Mouse (Mus musculus) Patski (cell line): Measurements from ENCODE around the gene St7. TPM values are rescaled to one million over a fixed set of nuclear protein-coding genes. Genes with fewer than 3 reads are reported as not detected.

Experiments used
- ATAC-seq: fragments of 100-300 bp; one replicate; pipeline ENCODE4 v1.8.0; 2021
- CTCF ChIA-PET: fragments of 350-600 bp; sonication (Branson Sonifier 250); formaldehyde crosslinking; loops from one replicate; lab custom pipeline; 2022; ENCODE audit warnings: inconsistent platforms; lab: Charles Lee
- POLR2A ChIA-PET: fragments of 350-600 bp; sonication (Branson Sonifier 250); formaldehyde crosslinking; loops from one replicate; lab custom pipeline; 2022; ENCODE audit warnings: antibody characterized with exemption, inconsistent platforms; lab: Charles Lee
- DNase-seq: peaks from one replicate; pipeline ENCODE4 v3.0.0-alpha.2; 2011; ENCODE audit warnings: low read depth, low spot score
- H3K27me3 ChIP-seq: fragments of 371-371 bp; one replicate; pipeline ENCODE4 v1.5.1; 2021
- CTCF ChIP-seq: fragments of 100-300 bp; IDR thresholded peaks from one replicate; pipeline ENCODE4 v1.5.1; 2021
- in situ Hi-C: fragments of 300-500 bp; cut with MboI; formaldehyde crosslinking; loops from 3 replicates; pipeline ENCODE4 v1.11.1; 2018; ENCODE audit warnings: low pct_unique_long_range_greater_than_20kb, mixed read lengths
- polyA plus RNA-seq: library from polyadenylated mRNA; unstranded; gene quantifications from one replicate; pipeline ENCODE4 v1.2.3, GENCODE M21; 2021

The St7 gene
- polyA plus RNA-seq, 1 experiment from 2014 or later, result 23.1 TPM

GRCm38 (mm10) chr6:17837676-17838075 lies 144.9 kb downstream of the St7 start:
- CTCF ChIA-PET, result interaction anchor here (1.3 to 1.4 kb wide), 2 partner anchors 111 to 165 kb away, joined by 4 read pairs; no protein-coding TSS in a partner anchor
- ATAC-seq, result no peak
- TF ChIP-seq CTCF, result no peak
- POLR2A ChIA-PET, result interaction anchor here (0.6 kb wide), 1 partner anchor 116 kb away, joined by 3 read pairs; no protein-coding TSS in a partner anchor
- no peak for DNase-seq
- no peaks in the 10 kb centered on the region for H3K27me3 ChIP-seq
- in situ Hi-C loops, result loop anchor here (5.0 to 10.0 kb wide), 2 partner anchors 160 to 813 kb away; no protein-coding TSS in a partner anchor

- no peaks in the 10 kb centered on the region for H3K27me3 ChIP-seq
- no peak for TF ChIP-seq CTCF
- ChIA-PET CTCF (no interaction called here), POLR2A (no interaction called here)
- no peak for DNase-seq
- in situ Hi-C loops, result no loop called here
- no peak for ATAC-seq
These were observed 147.7 kb downstream of the St7 start for GRCm38 (mm10) chr6:17840431-17840830.

DNA sequence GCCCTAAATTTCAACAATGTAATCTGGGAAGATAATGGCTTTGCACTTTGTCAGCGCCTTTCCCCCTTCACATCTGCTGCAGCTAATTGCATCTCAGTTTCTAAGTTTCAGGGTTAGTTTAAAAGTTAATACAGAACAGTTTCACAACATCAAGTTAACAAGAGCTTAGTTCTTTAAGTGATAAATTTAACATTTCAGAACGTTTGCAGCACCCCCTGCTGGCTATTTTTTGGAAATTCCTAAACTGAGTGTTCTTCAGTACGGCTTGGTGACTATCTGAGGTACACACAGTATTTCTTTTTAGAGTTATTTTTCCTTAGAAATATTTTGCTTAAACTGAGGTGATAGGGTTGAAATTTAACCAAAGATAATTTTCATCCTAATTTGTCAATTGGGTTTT lies 150.0 kb downstream of the St7 start:
- POLR2A ChIA-PET, result interaction anchor here (1.0 kb wide), 1 partner anchor 33 kb away, joined by 3 read pairs; no protein-coding TSS in a partner anchor
- CTCF ChIA-PET, result interaction anchor here (0.8 to 1.9 kb wide), 7 partner anchors 11 to 176 kb away, joined by 3 to 5 read pairs (median 3); no protein-coding TSS in a partner anchor
- ATAC-seq (no peak), DNase-seq (peak; percentile 12)
- no peaks in the 10 kb centered on the region for H3K27me3 ChIP-seq
- in situ Hi-C loops, result no loop called here
- peak; percentile 59 for TF ChIP-seq CTCF

- in situ Hi-C loops, result no loop called here
- no peak for ATAC-seq
- no peak for TF ChIP-seq CTCF
- ChIA-PET POLR2A (no interaction called here), CTCF (interaction anchor here (1.2 to 1.5 kb wide), 2 partner anchors 10 to 21 kb away, joined by 3 read pairs; no protein-coding TSS in a partner anchor)
- no peak for DNase-seq
- H3K27me3 ChIP-seq, result no peaks in the 10 kb centered on the region
These were observed 158.6 kb downstream of the St7 start for GRCm38 (mm10) chr6:17851316-17851715.

- DNase-seq (no peak), ATAC-seq (no peak)
- H3K27me3 ChIP-seq, result no peaks in the 10 kb centered on the region
- TF ChIP-seq CTCF, result no peak
- in situ Hi-C loops, result no loop called here
- CTCF ChIA-PET, result no interaction called here
- POLR2A ChIA-PET, result no interaction called here
These were observed 161.0 kb downstream of the St7 start for GRCm38 (mm10) chr6:17853587-17854274.

DNA sequence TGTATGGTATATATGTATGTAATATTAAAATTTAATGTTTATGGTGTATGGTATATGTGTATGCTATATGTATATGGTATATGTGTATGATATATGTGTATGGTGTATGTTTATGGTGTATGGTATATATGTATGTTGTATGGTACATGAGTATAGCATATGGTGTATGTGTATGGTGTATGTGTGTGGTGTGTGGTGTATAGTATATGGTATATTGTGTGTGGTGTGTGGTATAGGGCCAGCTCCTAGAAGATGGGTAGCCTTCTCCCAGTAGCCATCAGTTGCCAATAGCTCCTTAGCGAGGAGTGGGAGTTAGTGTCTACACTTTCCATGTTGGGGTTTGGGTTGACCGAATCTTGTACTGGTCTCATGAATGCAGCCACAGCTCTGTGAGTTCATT lies 162.9 kb downstream of the St7 start:
- DNase-seq (no peak), ATAC-seq (no peak)
- no peak for TF ChIP-seq CTCF
- ChIA-PET POLR2A (no interaction called here), CTCF (no interaction called here)
- H3K27me3 ChIP-seq, result no peaks in the 10 kb centered on the region
- in situ Hi-C loops, result no loop called here

DNA sequence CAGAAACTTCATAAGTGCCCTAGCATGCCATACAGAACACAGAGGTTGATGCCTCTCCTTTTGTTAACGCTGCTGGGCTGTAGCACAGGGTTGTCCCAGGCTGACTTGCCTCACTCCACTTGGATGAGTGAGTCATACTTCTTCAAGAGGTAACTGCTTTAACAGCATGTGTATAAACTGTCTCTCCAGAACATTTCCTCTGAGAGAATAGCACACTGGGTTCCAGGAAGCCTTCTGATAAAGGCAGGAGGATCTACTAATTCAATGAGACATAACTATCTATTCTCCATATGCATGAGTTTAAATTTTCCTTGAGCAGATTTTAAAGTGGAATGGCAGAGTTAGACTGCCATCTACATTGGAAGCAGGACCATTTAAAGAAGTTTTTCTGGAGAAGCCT lies 166.8 kb downstream of the St7 start:
- ATAC-seq, result no peak
- ChIA-PET POLR2A (no interaction called here), CTCF (interaction anchor here (0.9 to 1.2 kb wide), 2 partner anchors 11 to 12 kb away, joined by 3 to 4 read pairs; no protein-coding TSS in a partner anchor)
- no peak for DNase-seq
- in situ Hi-C loops, result no loop called here
- no peaks in the 10 kb centered on the region for H3K27me3 ChIP-seq
- TF ChIP-seq CTCF, result no peak

- ChIA-PET CTCF (interaction anchor here (0.9 to 1.2 kb wide), 2 partner anchors 11 to 12 kb away, joined by 3 to 4 read pairs; no protein-coding TSS in a partner anchor), POLR2A (no interaction called here)
- no peak for TF ChIP-seq CTCF
- ATAC-seq, result no peak
- no peak for DNase-seq
- in situ Hi-C loops, result no loop called here
- H3K27me3 ChIP-seq, result no peaks in the 10 kb centered on the region
These were observed 167.7 kb downstream of the St7 start for GRCm38 (mm10) chr6:17860463-17860862.

DNA sequence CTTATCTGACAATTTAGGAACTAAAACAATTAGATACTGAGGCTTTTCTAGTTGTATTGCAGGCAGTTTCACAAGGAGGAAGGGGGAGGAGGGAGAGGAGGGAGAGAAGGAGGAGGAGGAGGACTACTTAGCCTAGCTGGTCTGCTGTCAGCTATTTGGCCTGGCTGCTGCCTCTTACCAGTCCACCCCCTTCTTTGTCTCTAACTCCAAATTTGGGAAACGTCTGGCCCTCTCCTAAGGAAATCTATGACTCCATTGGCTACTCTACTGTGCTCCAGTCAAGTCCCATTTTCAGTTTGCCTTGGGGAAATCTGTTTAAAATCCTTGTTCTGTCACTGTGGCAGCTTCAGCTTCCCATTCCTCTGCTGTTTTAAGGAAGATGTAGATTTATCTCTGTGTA lies 175.1 kb downstream of the St7 start:
- CTCF ChIA-PET, result interaction anchor here (0.9 kb wide), 1 partner anchor 45 kb away, joined by 3 read pairs; no protein-coding TSS in a partner anchor
- DNase-seq (no peak), ATAC-seq (no peak)
- no peak for TF ChIP-seq CTCF
- H3K27me3 ChIP-seq, result no peaks in the 10 kb centered on the region
- POLR2A ChIA-PET, result no interaction called here
- in situ Hi-C loops, result no loop called here

GRCm38 (mm10) chr6:17871831-17872372 lies 179.2 kb downstream of the St7 start:
- CTCF ChIA-PET, result interaction anchor here (0.9 to 1.0 kb wide), 3 partner anchors 12 to 24 kb away, joined by 3 read pairs; no protein-coding TSS in a partner anchor
- H3K27me3 ChIP-seq, result no peaks in the 10 kb centered on the region
- POLR2A ChIA-PET, result no interaction called here
- TF ChIP-seq CTCF, result no peak
- DNase-seq (peak; percentile 51), ATAC-seq (peak; percentile 24)
- in situ Hi-C loops, result no loop called here

GRCm38 (mm10) chr6:17875606-17876005 lies 182.9 kb downstream of the St7 start:
- in situ Hi-C loops, result no loop called here
- TF ChIP-seq CTCF, result no peak
- ChIA-PET CTCF (no interaction called here), POLR2A (interaction anchor here (0.9 kb wide), 1 partner anchor 32 kb away, joined by 3 read pairs; no protein-coding TSS in a partner anchor)
- no peaks in the 10 kb centered on the region for H3K27me3 ChIP-seq
- ATAC-seq (no peak), DNase-seq (no peak)
